ENCODE assay signal across 8 mouse cellular contexts in the genomic region with DNA sequence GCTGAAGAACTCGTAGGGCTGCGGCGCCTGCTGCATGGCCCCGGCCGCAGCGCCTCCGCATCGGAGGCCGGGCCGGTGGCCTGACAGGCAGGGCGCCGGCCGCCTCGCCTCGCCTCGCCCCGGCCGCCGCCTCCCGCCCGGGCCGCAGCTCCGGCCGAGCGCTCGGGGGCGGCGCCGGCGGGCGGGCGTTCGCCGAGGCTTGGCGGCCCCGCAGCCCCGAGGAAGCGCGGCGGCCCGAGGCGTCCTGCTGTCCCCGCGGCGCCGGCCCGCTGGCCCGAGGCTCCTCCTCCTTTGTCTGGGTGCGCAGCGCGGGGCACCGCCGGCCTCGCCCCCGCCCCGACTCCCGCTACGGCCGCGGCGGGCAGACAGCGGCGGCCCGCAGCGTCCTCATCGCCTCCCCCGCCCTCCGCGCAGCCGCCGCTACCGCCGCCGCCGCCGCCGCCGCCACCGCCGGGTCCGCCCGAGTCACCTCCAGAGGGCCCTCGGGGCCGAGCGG. TPM values are rescaled to one million over a fixed set of nuclear protein-coding genes. Genes with fewer than 3 reads are reported as not detected.
A peak's percentile ranks its signal among the peaks of the same experiment; 100 is the strongest.
DNase-seq lines count a peak whose midpoint lies in the region; ATAC-seq and TF ChIP-seq lines count a peak whose summit lies in the region.

A gene (minus strand): TSS at position 287 of the 496 bp plus-strand sequence.

- no peak for ATAC-seq in G1E (ENCODE audit: extremely low read depth, insufficient number of reproducible peaks, low FRiP score, poor library complexity, severe bottlenecking)
- no peak; the same call in 1 of the 2 replicates for ATAC-seq in forebrain, embryonic 16.5 days
- peak; percentile 69 for ATAC-seq in liver, postnatal 0 days
- ATAC-seq in neural tube, embryonic 12.5 days (ENCODE audit: low FRiP score, low read depth): peak; percentile 83

- intact Hi-C loops in heart, postnatal 25 days (cut with DNase I): loop anchor here (5.0 kb wide), 2 partner anchors 34 to 319 kb away; no protein-coding TSS in a partner anchor

- H3K36me3 ChIP-seq in G1E (replicated peaks): no peaks in the 10 kb centered on the region
- no peaks in the 10 kb centered on the region for H3K36me3 ChIP-seq in forebrain, embryonic 16.5 days (ENCODE audit: control insufficient read depth, insufficient read depth)
- H3K36me3 ChIP-seq in liver, postnatal 0 days (replicated peaks; ENCODE audit: insufficient read depth, low read length): no peaks in the 10 kb centered on the region
- no peaks in the 10 kb centered on the region for H3K36me3 ChIP-seq in neural tube, embryonic 12.5 days

- under 1% methylated on average over 67 of the region's 85 CpGs for WGBS in forebrain, embryonic 16.5 days
- WGBS in large intestine, adult 2 months: 1% methylated on average over 65 of the region's 85 CpGs
- WGBS in liver, postnatal 0 days (ENCODE audit: insufficient replicate concordance): 3% methylated on average over 39 of the region's 85 CpGs
- WGBS in neural tube, embryonic 12.5 days: under 1% methylated on average over 54 of the region's 85 CpGs

- peak within 1 kb of the TSS; percentile 92 for H3K9ac ChIP-seq in forebrain, embryonic 16.5 days (replicated peaks; ENCODE audit: low read depth, low read length)
- peak within 1 kb of the TSS; percentile 96 for H3K9ac ChIP-seq in liver, postnatal 0 days (replicated peaks)
- H3K9ac ChIP-seq in neural tube, embryonic 12.5 days: peak within 1 kb of the TSS; percentile 93

- peak within 1 kb of the TSS; percentile 95 for H3K27ac ChIP-seq in forebrain, embryonic 16.5 days (ENCODE audit: low read length)
- H3K27ac ChIP-seq in liver, postnatal 0 days (ENCODE audit: low read depth): peak within 1 kb of the TSS; percentile 99
- H3K27ac ChIP-seq in neural tube, embryonic 12.5 days: peak within 1 kb of the TSS; percentile 94

- peaks cover 28% of the 10 kb centered on the region for H3K4me1 ChIP-seq in G1E (ENCODE audit: insufficient read depth, low read depth, low read length)
- H3K4me1 ChIP-seq in forebrain, embryonic 16.5 days (replicated peaks; ENCODE audit: control insufficient read depth, insufficient read depth, low read length): peaks cover 15% of the 10 kb centered on the region
- peaks cover 14% of the 10 kb centered on the region for H3K4me1 ChIP-seq in liver, postnatal 0 days (ENCODE audit: insufficient read depth)
- peaks cover 10% of the 10 kb centered on the region for H3K4me1 ChIP-seq in neural tube, embryonic 12.5 days

- TF ChIP-seq CTCF in G1E (IDR thresholded peaks at IDR 0.05; ENCODE audit: low read depth, low read length): no peak
- TF ChIP-seq CTCF in liver, postnatal 0 days (IDR thresholded peaks at IDR 0.05; ENCODE audit: low read depth): no peak

- H3K27me3 ChIP-seq in G1E (ENCODE audit: insufficient read depth, low read length): no peaks in the 10 kb centered on the region
- no peaks in the 10 kb centered on the region for H3K27me3 ChIP-seq in forebrain, embryonic 16.5 days (replicated peaks; ENCODE audit: control insufficient read depth, insufficient read depth, low read length)
- H3K27me3 ChIP-seq in liver, postnatal 0 days (ENCODE audit: insufficient read depth, low read length): no peaks in the 10 kb centered on the region
- H3K27me3 ChIP-seq in neural tube, embryonic 12.5 days (replicated peaks): no peaks in the 10 kb centered on the region

- no peaks in the 10 kb centered on the region for H3K9me3 ChIP-seq in G1E (replicated peaks)
- H3K9me3 ChIP-seq in forebrain, embryonic 16.5 days (ENCODE audit: control insufficient read depth, low read length): no peaks in the 10 kb centered on the region
- no peaks in the 10 kb centered on the region for H3K9me3 ChIP-seq in liver, postnatal 0 days (ENCODE audit: low read length)
- no peaks in the 10 kb centered on the region for H3K9me3 ChIP-seq in neural tube, embryonic 12.5 days

- peak within 1 kb of the TSS; percentile 85 for H3K4me3 ChIP-seq in G1E (ENCODE audit: low read depth, low read length)
- peak within 1 kb of the TSS; percentile 97 for H3K4me3 ChIP-seq in forebrain, embryonic 16.5 days (replicated peaks; ENCODE audit: low read length)
- H3K4me3 ChIP-seq in liver, postnatal 0 days (ENCODE audit: low read depth, low read length): peak within 1 kb of the TSS; percentile 87
- peak within 1 kb of the TSS; percentile 97 for H3K4me3 ChIP-seq in neural tube, embryonic 12.5 days

- H3K4me2 ChIP-seq in forebrain, embryonic 16.5 days (ENCODE audit: low read length): peak within 1 kb of the TSS; percentile 71
- peak within 1 kb of the TSS; percentile 74 for H3K4me2 ChIP-seq in liver, postnatal 0 days (ENCODE audit: low read depth, low read length)
- peak within 1 kb of the TSS; percentile 87 for H3K4me2 ChIP-seq in neural tube, embryonic 12.5 days (replicated peaks)

- DNase-seq in G1E (ENCODE audit: low spot score): peak; percentile 67
- peak; percentile 55 for DNase-seq in c-Kit-negative CD71-positive TER-119-positive erythroid progenitor cells, embryonic 14.5 days (ENCODE audit: low read depth, low spot score)
- peak; percentile 35 for DNase-seq in heart, postnatal 25 days (ENCODE audit: low spot score)
- DNase-seq in large intestine, adult 2 months (ENCODE audit: low read depth, low spot score): no peak
- peak; percentile 77 for DNase-seq in liver, postnatal 0 days
- DNase-seq in urinary bladder, postnatal 14 days (ENCODE audit: low spot score): peak; percentile 54

- no peak for TF ChIP-seq EP300 in liver, postnatal 0 days (IDR thresholded peaks at IDR 0.05; ENCODE audit: low read depth)

RNA-seq across cellular contexts. Expression of the gene that starts here (rescaled TPM):
- total RNA-seq in G1E (2014; fragmentation: Nextera tagmentation): 123 and 151 TPM in 2 replicates
- 33.7 and 39.9 TPM in 2 replicates for total RNA-seq in G1E (2017)
- 9.7 and 11.6 TPM in 2 replicates for polyA plus RNA-seq in G1E (2012)
- 11.0 and 11.8 TPM in 2 replicates for polyA plus RNA-seq in forebrain, embryonic 16.5 days (2015; fragmentation: Nextera tagmentation; extraction: Ambion mirVana)
- total RNA-seq in heart, postnatal 25 days (2021): 10 to 100 TPM; 34.9 to 40.3 TPM
- polyA plus RNA-seq in large intestine, adult 2 months (2012; rRNA removed): 11.3 and 16.9 TPM in 2 replicates
- polyA plus RNA-seq in liver, postnatal 0 days (2015; fragmentation: Nextera tagmentation; extraction: Ambion mirVana): 2.9 and 3.5 TPM in 2 replicates
- 11.8 and 13.0 TPM in 2 replicates for polyA plus RNA-seq in neural tube, embryonic 12.5 days (2016; fragmentation: Nextera tagmentation; extraction: Ambion mirVana)

Comparison
In these comparisons a context has a peak if more than half of its experiments do, and no peak if none do; other contexts are left out.
1. ATAC-seq: peak in liver, postnatal 0 days (single experiment) and neural tube, embryonic 12.5 days (single experiment); none in G1E (single experiment) and forebrain, embryonic 16.5 days (single experiment).
2. Peak in every context shown above with its lines, with median percentiles within 50 percentile points of each other: H3K4me3 ChIP-seq, H3K27ac ChIP-seq, H3K4me2 ChIP-seq and H3K9ac ChIP-seq.